Mouse (Mus musculus): ENCODE results near the gene Ccdc180.

Gene Ccdc180

DNA sequence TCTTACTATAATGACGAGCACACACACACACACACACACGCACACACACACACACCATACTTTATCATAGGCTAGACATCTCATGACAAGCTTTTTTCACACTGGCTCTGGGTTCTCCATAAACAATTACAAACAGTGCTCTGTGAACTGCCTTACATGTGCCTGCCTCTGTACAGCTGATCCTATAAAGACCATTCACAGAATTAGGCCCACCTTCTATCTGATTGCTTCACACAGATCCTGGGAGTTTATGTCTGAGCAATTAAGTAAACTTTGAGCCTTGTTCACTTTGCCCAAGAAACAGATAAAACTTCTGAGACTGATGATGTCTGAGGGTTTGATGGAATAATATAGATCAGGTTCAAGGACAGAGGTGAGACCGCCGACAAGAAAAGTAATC is 21.8 kb downstream of the Ccdc180 start:
- DNase-seq: no peak

DNA sequence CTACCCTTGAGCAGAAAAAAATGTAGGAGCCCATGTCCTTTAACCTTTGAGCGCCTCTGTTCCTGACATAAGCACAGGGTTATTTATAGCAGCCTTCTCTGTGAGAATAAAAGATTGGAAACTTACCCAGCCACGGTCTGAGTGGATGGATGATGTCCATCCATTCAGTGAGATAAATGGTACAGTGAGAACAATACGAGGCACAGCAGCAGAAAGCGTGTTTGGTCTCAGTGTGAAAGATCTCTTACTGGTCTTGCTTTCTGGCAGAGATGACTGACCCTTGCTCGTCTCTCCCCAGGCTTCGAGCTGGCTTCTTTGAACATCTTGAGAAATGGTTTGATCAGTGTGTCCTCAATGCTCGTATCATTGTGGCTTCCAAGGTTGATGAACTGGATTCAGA is 27.0 kb downstream of the Ccdc180 start:
- no peak for DNase-seq

DNA sequence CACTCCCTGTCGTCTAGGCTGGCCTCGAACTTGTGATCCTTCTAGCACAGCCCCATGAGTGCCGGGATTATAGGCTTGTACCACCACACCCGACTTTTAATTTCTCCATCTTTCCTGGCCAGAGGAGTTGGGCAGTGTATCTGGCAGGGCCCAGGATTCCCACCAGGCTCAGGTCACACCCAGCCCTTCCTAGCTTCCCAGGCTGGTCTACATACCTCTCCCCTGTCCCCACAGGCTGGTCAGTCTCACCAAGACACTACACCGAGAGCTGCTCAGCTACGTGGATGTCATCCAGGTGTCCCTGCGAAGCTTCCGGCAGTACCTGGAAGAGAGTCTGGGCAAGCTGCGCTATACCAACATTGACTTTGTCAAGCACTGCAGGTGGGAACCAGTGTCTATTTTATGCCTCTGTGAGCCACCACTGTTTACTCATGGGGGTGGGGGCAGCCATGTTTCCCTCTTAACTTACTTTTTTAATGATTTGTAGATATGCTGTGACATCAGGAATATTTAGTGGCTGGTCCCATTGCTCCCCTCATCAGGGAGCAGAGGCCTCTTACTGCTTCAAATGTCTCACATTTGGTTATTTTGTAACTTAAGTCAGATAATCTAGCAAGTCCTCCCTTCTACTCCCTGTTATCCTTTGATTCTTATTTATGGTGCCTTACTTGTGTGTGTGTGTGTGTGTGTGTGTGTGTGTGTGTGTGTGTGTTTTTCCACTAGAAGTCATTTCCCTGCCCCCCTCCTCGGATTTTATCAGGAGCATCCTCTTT is 31.7 kb downstream of the Ccdc180 start:
- no peak for DNase-seq

DNA sequence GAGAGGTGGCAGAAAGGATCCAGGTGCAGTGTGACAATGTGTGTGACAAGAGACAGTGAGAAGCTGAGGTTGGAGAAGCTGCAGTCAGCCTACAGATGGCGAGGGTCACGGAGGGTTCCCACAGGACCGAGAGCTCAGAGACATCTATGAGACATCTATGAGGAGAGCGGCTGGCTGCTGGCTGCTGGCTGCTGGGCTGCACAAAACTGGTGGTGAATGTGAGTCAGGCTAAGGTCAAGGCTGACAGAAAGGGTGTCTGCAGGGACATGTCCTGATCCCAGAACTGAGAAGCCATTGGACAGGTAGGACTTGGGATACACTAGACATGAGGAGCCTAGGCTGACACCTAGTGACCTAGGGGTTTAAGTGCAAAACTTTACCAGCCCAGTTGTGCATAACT is 33.9 kb downstream of the Ccdc180 start:
- DNase-seq: no peak

DNA sequence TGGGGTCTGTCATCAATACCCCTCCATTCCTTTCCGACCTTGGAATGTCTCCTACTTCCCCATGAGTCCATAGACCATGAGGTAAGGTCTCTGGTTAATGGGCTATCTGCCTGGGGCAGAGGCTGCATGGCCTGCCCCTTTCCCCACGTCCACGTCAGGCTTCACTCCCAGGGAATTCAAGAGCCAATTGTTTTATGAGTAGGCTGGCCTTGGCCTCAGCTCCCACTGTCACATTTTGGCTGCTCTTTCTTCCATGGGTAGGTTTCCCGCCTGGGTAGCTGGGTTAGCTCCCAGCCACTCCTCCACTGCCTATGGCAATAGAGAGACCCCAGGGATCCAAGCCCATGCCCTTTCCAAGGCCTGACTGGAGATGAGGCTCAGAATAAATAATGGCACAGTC is 38.5 kb downstream of the Ccdc180 start:
- no peak for DNase-seq

DNA sequence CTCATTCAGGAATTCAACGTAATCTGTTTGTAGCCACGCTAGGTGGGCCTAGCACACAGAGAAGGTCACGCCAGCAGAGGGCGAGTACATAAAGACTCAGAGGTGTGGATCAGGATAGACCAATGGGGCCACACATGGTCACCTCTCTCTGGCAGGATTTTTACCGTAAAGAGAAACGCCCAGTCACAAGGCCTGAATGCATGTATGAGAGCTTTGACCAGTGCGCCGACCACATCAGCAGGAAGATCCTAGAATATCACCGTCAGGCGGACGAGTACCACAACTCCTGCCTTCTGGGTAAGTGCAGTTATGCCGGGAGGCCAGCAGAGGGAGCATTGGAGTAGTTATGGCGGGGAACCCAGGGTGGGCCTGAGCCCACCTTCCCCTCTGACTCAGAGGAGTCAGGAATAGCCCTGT is 51.5 kb downstream of the Ccdc180 start:
- peak; percentile 79 to 81 for DNase-seq

DNA sequence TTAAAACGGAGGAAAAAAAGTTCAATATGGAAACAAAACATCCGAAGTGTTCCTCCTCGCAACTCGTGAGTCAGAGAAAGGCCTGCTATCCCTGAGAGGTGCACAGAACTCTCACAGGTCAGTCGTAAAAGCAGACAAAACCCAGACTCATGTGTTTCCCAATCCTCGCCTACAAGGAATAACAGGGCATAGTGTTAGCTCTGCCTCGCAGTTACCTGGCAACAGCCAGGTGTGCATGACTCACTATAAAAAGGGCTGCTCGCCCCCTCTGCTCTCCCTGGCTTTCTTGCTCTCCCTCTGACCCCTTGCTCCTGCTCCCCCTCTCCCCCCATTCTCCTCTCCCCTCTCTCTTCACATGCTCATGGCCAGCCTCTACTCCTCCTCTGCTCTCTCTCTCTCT is 57.6 kb downstream of the Ccdc180 start:
- no peak for DNase-seq

DNA sequence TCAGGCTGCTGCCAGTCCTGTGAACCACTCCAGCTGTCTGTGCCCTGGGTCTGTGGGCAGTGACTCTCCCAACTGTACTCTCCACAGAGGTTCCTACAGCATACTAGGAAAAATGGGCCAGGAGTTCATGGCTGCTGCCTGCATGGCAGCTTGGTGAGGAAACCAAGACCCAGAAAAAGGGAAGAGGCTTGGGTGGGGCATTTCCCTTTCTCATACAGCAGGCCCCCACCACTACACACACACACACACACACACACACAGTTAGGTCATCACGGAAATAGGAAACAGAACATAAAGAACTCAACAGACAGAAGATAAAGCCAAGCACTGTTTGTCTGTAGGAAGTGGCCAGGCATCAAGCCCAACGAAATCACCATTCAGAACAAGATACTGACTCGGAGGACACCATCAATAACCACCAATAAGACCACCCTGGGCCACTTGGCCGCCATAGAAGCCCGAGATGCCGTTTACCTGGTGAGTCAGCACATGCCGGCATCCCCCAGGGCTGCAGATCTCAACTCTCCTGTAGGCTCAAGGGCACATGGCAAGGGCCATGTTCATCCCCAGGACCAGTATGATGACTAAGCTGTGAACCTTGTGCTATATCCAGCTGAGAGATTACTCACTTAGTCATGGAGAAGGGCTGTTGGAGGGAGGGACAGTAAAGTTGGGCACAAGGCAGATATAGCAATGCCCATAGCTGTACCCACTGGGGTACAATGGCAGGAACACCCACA is 59.2 kb downstream of the Ccdc180 start:
- peak; percentile 12 to 13 for DNase-seq

DNA sequence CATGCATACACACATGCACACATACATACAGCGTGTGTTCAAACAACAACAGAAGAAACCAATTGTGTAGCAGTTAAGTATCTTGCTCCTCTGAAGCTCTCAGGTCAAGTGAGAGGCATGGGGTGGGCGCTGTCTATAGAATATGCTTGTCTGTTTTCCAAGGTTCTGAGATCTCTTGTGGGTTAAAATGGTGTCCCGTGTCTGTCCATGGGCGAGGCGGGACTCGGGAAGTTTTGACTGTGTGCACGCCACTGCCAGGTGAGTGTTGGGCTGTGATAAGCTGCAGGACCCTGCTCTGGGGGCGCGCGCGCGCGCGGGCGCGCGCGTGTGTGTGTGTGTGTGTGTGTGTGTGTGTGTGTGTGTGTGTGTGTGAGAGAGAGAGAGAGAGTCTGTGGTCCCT is 61.7 kb downstream of the Ccdc180 start:
- DNase-seq: no peak

DNA sequence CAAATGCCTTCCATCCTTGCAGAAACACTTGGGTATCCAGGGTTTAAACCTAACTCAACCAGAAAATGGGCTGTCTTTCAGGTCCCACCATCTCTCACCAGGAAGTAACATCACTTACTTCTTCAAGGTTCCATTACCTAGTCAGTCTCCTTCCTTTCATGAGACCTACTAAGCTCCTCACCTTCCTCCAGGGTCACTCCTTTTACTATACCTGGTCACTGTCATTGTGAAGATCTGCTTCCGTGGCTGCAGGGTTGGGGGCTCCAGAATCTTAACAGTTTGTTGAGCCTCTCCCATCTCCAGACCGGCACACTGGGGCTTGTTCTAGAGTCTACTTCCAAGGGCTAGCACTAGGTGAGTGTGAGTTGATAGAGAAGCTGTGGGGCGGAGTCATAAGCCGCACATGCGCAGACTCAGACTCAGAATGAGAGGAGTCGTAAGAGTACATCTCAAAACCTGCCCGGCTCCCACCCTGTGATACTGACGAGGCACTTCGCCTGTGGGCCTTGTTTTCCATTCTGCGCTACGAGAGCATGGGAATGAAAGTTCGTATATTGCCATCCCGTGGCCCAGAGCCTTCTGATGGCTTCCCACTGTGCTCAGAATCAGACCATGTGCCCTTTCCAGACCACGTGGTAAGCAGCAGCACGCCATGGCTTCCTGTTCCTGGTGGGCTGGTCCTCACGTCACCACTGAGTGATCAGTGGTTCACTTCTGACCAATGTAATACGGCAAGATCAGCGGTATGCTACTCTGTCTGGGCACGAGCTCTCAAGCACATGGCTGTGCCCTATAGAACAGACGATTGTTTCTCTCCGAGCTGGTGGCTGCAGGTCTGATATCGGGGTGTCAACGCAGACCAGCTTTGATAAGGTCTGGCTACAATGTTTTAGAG is 63.2 kb downstream of the Ccdc180 start:
- DNase-seq: no peak

DNA sequence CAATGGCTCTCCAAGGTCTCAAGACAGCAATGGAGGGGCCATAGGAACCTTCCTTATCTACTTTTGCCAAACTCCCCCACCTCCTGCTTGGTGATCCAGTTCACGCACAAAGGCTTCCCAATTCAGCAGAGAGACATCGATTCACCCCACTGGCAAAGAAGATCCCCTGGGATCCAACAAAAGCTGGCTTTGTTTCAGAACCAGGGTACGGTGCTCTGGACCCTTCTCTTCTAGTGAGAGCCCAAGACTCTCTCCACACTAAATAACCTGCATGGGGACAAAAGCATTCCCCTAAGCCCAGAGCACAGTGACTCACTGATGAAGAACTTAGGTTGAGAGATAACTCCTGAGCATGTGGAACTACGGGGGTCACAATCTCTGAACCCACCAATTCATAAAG is 65.1 kb downstream of the Ccdc180 start:
- no peak for DNase-seq

DNA sequence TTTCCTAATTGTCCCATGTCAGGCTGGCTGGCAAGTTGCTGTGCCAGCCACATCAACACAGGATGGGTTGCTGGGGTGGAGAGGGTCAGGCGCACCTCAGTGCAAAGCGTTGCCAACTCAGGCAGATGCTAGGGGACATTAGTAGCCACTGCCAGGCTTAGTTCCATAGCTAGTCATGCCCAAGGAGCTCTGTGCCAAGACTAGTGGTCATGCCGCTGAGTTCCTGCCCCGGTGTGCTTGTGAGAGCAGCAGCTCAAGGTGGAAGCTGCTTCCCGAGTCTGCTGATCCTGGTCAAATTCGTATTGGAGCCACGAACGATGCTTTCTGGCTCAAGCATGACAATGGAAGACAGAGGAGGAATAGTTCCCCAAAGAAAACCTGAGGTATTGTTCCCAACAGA is 66.0 kb downstream of the Ccdc180 start:
- DNase-seq: no peak

DNA sequence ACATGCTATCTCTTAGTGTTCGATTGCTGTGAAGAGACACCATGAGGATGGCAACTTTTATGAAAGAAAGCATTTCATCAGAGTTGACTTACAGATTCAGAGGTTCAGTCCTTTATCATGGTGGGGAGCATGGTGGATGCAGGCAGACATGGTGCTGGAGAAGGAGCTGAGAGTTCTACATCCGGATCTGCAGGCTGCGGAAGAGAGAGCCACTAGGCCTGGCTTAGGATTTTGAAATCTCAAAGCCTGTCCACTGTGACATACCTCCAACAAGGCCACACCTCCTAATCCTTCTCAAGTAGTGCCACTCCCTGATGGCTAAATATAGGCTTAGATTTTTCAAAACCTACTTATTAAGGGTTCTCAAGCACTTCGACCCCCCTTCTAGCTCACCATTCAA is 66.6 kb downstream of the Ccdc180 start:
- DNase-seq: no peak

DNA sequence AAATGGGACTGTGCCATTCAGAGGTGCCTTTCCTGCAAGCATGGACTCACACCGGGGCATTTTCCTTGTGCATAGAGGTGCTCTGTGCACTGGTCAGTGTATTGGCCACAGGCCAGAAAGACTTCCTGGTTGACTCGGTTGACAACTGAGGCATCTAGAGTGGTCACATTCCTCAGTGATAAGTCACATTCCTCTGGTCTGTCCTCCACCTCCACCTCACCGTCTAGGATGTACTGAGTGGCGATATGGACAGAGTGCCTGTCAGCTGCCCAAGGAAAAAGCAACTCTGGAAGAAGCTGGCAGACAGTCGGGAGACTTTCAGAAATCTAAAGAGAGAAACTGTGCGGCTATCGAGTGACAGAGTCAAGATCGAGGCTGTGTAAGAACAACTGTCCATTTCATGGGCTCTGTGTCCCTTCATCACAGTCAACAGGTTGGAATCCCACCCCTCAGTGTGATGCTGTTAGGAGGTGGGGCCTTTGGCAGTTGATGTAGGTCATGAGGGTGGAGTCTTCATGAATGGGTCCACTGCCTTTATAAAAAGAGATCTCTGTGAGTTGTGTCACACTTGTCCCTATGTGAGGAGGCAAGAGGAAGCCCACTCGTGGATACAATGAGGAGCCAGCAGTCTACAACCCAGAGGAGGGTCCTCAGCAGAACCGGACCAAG is 74.8 kb downstream of the Ccdc180 start, which contains the start of gene Tdrd7:
Gene Tdrd7, plus strand, starts transcription at position 564 of the 669 bp plus-strand sequence.
- DNase-seq: peak; percentile 29 to 54

DNA sequence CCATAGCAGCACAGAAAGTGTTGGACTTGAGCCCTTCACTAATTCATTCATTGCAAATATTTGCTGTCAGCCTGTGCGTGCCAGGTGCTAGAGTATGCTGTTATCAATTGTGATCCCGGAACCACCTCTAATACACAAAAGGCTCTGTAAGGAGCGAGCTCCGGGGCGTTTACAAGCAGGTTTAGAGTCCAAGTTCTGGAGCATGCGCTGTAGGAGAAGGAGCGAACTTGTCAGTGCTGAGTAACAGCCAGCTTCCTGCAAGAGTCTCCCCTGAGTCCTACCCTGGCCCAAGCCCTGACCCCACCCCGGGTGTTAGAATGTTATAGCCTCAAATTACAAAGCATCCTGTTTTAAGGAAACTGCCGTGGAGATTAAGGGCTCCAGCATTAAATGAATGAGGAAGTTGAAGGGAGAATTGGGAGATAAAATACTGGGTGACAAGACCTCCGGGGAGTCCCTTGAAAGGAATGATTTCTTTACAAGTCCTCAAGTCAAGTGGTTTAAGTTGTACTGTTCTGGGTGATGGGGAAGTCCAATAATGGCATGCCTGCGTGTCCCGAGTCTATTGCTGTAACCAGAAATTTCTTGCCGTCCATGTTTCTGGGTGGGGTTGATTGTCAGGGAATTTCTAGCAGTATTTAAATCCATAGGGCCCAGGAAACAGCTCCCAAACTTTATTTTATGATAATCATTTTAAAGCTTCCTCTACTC is 75.8 kb downstream of the Ccdc180 start:
- peak; percentile 62 to 72 for DNase-seq

DNA sequence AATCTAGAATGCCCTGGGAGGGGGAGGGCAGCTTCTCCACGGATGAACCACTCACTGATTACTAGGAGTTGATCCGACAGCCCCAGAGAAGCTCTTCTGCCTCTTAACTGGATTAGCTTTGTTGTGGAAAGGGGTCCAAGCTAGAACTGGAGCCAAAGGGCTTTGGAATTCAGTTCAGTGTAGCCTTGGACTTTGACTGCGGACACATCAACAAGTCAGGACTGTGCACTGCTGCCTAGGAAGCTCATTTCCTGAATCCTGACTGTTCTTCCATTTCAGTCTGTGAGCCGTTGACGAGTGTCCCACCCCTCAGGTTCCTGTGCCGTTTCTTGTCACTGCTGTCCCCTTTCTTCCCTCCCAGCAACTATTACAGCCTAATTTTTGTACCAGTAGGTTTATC is 76.6 kb downstream of the Ccdc180 start:
- DNase-seq: peak; percentile 20 to 44

DNA sequence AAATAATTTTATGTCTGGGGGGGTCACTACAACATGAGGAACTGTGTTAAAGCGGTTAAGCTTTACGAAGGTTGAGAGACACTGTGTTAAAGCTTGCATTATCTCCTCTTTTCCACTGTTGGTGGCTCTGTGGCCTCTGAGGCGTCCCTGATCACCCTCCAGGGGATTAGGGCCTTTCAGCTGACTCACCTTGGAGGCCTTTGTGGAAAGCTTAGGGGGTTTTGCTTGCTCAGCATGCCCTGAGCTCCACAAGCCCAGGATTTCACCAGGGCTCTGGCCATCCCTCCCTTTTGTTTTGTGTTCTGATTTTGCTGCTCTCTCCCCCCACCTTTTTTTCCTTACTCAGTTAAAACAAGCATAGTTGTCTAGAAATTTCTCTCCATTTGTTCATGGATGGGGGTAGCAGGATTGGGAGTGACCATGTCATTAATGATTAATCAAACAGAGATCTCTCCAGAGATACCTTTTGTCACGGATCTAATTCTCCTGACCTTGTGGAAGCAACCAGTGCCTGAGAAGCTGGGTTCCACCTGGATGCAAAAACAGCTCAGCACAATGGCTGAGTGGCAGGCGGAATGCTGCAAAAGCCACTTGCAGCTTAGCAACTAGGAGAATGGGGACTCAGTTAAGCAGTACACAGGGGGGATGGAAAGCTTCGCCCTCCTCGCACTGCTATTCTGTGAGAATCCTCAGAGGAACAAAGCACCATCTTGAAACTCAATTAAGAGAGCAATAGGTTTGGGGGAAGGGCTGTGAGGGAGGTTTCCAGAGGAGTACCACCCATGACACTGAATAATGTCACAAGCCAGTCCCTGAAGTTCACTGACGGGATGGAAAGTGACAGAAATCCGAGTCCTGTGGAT is 77.6 kb downstream of the Ccdc180 start:
- DNase-seq: peak; percentile 19 to 53

DNA sequence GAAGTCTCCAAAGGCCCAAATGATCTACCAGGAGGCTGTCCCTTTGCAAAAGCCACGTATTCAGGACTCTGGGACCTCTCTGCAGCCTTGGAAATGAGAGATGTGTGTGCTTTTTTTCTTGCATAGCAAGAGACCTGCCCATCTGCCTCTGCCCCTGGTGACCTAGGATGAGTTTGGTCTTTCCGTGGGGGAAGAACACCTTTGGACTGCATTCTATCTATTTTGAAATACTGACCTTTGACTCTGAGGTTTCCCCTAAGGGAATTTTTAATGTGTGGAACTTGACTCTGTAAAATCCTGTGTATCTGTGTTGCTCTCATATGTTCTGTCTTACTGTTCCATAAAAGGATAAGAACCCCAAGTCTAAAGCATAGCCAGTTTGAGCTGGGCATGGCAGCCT is 78.9 kb downstream of the Ccdc180 start:
- DNase-seq: no peak

DNA sequence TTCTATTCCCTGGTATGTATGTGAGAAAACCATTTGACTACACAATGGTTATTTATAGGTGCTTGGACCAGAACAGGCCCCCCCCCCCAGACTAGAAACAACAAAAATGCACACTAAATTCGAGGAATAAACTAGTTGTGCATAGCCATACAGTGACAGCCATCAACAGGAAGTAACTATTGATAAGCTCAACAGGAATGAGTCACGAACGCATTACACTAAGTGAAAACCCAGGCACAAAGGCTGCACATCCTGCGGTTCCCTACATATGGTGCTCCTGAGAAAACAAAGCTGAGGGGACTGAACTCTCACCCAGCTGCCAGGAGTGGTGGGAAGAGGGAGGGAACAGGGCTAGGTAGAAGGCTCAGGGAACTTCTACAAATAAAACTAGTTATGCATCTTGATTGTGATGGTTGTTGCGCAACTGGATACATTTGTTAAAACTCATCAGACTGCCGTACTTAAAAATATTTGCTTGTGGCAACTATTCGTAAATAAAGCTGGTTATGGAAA is 80.0 kb downstream of the Ccdc180 start:
- no peak for DNase-seq

DNA sequence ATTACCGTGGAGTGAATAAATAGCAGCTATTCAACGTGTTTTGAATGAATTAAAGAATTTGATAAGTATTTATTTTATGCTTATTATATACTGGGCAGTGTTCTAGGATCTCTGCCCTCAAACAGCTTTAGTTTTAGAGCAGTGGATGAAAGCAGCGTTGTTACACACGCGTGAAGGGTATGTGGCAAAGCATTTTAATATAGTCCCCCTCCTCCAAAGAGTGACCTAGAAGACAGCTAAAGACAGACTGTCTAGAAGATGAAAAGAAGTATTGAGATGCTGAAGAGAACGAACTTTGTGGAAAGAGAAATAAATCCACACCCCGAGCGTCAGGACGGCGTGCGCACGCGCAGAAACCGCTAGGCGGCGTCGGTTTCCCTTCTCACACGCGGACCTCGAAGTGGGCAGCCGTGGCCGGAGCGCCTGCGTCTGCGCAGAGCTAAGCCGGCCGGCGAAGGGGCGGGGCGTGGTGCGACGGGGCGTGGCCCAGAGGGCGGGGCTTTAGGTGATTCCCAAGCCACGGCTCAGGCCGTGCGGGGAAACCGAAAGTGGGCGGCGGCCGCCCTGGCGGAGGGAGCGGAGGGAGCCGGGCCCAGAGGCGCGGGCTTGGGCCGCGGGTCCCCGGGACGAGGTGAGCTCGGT is 81.8 kb downstream of the Ccdc180 start:
- DNase-seq: peak; percentile 100
